Mouse (Mus musculus): Measurements from ENCODE around the gene Apoc3.

DNA sequence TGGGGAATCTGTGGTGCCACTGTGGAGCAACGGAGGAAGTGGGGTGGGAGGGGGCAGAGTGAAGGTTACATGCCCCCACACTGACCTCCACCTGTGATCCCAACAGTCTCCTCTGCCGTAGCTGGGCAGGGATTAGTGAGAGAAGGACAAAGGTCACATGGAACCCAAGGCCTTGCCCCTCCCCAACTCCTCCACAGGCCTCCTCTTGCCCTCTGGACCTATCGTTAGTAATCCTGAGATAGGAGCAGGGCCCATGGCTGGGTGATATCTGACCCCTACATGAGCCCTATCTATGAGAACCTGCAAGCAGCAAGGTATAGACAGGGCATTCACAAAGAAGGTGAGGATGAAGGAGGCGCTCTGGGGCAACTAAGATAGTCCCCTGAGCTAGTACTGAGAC lies 213 bp upstream of the Apoc3 start:
- TF ChIP-seq E2F4 (IDR thresholded peaks at IDR 0.05; ENCODE audit: borderline replicate concordance, low read depth, low read length) (no peak), TBP (IDR thresholded peaks at IDR 0.05; ENCODE audit: low read depth, low read length) (no peak), POLR2AphosphoS2 (IDR thresholded peaks at IDR 0.05; ENCODE audit: low read length) (no peak), GATA1 (IDR thresholded peaks at IDR 0.05; ENCODE audit: low read depth, low read length) (no peak), EP300 (IDR thresholded peaks at IDR 0.05; ENCODE audit: low read depth in 1 of 2, low read length in 2 of 2) (no peak), POLR2A (IDR thresholded peaks at IDR 0.05; ENCODE audit: control insufficient read depth in 1 of 2, insufficient read depth in 1 of 2, low read depth in 1 of 2, low read length in 2 of 2, poor library complexity in 1 of 2) (no peak), MXI1 (IDR thresholded peaks at IDR 0.05; ENCODE audit: low read depth, low read length) (no peak), CHD1 (IDR thresholded peaks at IDR 0.05; ENCODE audit: low read depth, low read length) (no peak), GABPA (IDR thresholded peaks at IDR 0.05; ENCODE audit: low read depth, low read length) (no peak), CTCF (IDR thresholded peaks at IDR 0.05 in 2 of 3, conservative IDR thresholded peaks at IDR 0.05 in 1 of 3; ENCODE audit: control insufficient read depth in 1 of 3, insufficient read depth in 1 of 3, low read depth in 2 of 3, low read length in 3 of 3, poor library complexity in 1 of 3, severe bottlenecking in 1 of 3) (no peak), ETS1 (IDR thresholded peaks at IDR 0.05; ENCODE audit: low read depth, low read length) (no peak), TCF12 (IDR thresholded peaks at IDR 0.05; ENCODE audit: low read depth, low read length) (no peak), MAZ (IDR thresholded peaks at IDR 0.05; ENCODE audit: low read depth, low read length) (no peak), ZMIZ1 (IDR thresholded peaks at IDR 0.05; ENCODE audit: low read depth, low read length) (no peak)
